Mouse (Mus musculus): ENCODE measurements around the gene Zfr2.
A peak's percentile ranks its signal among the peaks of the same experiment; 100 is the strongest.

Gene Zfr2

DNA sequence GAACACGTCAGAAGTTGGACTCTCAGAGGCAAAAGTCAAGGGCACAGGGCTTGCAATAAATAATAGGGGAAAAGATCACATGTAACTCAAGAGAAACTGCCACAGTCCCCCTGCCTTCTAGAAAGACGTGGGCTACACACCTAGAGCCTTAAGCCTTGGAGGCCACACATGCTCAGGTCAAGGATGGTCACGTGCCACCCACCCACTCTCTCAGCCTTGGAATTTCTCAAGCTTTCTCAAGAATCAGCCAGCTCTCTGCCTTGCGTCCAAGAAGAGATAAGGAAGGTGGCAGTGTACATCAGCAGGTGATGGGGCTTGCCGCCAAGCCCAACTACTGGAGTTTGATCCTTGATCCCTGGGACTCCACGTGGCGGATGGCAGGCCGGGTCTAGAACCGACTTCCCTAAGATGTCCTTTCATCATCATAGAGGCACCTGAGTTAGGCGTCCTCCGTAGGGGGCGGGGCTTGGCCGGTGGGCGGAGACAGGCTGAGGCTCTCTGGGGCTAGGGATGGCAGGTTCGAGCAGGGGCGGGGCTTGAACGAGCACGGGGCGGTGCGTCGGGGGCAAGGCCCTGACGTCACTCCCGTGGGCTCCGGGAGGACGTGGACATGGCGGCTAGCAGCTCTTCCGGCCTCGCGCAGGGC, at the start of gene Zfr2:
TSS of gene Zfr2 (plus strand) at position 576 of the 646 bp plus-strand sequence.
- peak; percentile 85 for DNase-seq (ENCODE audit: low spot score)

GRCm38 (mm10) chr10:81183805-81184204, 49.1 kb upstream of the Zfr2 start, which contains the start of gene 4930442H23Rik:
TSS of gene 4930442H23Rik (minus strand) at chr10:81183849.
- no peak for DNase-seq (ENCODE audit: low spot score)

DNA sequence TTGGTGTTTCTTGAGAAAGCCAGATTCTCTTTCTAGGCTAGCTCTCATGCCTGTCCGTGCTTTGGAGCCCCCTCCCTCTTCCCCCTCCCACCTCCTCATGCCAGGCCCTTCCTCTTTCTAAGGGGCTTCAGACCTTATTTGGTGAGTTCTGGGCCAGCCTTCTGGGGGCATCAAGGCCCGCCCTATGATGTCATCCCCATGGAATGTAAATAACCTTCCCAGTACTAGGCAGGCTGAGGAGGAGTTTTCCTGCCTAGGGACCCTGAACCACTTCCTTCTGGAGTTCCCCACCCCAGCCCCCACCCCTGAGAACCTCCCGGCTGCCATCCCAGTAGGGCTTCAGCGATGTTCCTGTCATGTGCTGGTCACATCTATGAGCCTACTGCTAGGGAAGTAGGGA, 48.2 kb upstream of the Zfr2 start:
- no peak for DNase-seq (ENCODE audit: low spot score)

- no peak for DNase-seq (ENCODE audit: low spot score)
Observed at GRCm38 (mm10) chr10:81187161-81187560, 45.8 kb upstream of the Zfr2 start.

DNA sequence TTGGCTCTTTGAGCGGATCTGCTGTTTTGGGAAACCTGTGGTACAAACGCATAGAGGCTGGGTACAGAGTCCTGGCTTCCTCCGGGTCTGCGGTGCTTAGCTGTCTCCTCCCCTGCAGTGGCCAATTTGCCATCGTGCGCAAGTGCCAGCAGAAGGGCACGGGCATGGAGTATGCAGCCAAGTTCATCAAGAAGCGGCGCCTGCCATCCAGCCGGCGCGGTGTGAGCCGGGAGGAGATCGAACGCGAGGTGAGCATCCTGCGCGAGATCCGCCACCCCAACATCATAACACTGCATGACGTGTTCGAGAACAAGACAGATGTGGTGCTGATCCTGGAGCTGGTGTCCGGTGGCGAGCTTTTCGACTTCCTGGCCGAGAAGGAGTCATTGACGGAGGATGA, 43.1 kb upstream of the Zfr2 start:
- no peak for DNase-seq (ENCODE audit: low spot score)

DNA sequence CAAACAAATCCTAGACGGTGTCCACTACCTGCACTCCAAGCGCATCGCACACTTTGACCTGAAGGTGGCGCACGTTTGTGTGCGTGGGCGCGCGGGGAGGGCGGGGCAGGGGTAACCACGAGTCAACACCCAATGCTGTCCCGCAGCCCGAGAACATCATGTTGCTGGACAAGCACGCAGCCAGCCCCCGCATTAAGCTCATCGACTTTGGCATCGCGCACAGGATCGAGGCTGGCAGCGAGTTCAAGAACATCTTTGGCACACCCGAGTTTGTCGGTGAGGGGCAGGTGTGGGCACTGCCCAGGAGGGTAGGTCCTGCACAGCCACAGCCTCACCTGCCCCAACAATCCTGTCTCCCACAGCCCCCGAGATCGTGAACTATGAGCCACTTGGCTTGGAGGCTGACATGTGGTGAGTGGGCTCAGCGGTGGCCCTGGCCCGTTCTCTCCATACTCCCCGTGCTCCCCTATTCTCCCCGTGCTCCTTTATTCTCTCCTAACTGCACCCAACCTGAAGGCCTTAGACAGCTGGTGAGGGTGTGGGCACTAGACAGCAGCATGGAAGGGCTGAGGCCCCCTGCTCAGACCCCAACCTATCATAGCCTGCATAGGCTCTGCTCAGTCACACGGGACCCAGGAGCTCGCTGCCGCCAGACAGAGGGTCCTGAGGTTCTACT, 42.6 kb upstream of the Zfr2 start:
- peak; percentile 45 for DNase-seq (ENCODE audit: low spot score)

GRCm38 (mm10) chr10:81190912-81191321, 42.0 kb upstream of the Zfr2 start:
- DNase-seq (ENCODE audit: low spot score) = peak; percentile 32

DNA sequence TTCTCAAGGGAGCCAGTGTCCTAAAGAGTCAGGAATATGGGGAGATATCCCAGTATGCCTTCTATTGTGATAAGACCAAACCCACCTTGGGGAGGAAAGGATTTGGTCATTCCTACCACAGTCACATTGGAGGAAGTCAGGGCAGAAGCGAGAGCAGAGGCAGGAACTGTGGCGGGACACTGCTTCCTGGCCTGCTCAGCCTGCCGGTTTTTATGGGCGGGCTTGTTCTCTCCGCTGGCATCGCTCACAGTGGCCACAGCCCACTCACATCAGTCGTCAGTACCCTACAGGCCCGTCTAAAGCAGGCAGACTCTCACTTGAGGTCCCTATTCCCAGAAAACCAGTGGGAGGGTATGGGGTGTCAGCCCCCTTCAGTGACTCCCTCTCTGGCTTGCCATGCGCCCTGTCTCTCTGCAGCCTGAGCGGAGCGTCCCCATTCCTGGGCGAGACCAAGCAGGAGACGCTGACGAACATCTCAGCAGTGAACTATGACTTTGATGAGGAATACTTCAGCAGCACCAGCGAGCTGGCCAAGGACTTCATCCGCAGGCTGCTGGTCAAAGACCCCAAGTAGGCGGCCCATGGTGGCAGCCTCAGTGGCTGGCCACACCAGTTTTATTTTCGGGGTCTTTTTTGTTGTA, 41.5 kb upstream of the Zfr2 start:
- no peak for DNase-seq (ENCODE audit: low spot score)

GRCm38 (mm10) chr10:81192270-81192967, 40.5 kb upstream of the Zfr2 start:
- peak; percentile 79 for DNase-seq (ENCODE audit: low spot score)

DNA sequence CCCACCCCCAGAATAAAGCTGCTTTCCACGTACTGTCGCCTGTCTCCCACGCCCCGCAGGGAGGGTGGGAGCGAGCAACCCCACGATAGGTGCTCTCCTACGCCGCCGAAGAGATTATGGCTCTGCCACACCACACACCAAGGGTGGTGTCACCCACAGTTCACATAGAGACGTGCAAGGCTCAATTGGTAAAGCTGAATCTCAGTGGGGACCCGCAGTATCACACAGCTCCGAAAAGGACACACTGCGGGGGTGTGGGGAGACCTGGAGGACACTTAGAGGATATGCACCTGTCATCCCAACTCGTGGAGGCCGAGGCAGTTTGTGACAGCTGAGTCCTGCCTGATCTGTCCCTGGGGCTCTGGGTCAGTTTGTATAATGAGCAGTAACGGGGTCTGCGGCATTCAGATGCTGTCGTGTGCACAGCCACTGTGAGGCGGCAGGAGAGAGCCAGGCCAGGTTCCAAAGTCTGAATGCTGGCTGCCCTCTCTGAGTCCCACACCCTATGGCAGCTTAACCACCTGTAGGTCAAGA, 39.9 kb upstream of the Zfr2 start:
- DNase-seq (ENCODE audit: low spot score) = peak; percentile 60

- DNase-seq (ENCODE audit: low spot score) = no peak
Observed at GRCm38 (mm10) chr10:81193991-81194774, 38.8 kb upstream of the Zfr2 start.

DNA sequence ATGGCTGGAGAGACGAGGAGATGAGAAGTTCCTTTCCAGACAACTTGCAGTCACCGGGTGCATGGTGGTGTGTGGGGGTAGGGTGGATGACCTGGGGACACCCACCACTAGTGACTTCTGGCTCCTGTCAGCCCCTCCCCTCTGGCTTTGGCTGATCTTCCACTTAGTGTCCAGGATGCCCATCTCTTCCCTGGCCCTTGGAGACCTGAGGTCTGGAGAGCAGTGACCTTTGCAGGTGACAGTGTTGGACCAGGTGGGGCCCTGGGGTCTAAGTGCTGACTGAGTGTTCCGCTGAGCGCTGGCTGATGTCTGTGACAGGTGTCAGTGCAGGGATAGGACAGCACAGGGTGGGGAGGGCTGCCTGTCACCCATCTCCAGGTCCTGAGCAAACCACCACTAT, 37.7 kb upstream of the Zfr2 start:
- DNase-seq (ENCODE audit: low spot score) = no peak

- DNase-seq (ENCODE audit: low spot score) = no peak
Observed at GRCm38 (mm10) chr10:81196470-81197065, 36.4 kb upstream of the Zfr2 start.

DNA sequence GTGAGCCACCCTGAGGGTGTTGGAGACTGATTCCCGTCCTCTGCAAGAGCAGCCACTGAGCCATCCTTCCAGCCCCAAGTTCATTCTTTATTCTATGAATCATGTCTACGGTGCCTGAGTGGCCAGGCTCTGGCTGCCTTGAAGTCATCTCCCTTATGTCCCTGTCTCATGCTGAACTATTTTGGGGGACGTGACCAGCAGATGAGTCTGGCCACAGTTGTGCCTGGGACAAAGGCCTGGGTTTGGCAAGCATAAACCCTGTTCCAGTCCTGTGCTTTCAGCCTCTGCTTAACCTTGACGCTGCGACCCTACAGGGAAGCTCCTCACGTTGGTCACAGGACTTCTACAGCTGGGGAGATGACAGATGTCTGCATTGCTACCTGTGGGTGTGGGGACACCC, 35.6 kb upstream of the Zfr2 start:
- no peak for DNase-seq (ENCODE audit: low spot score)

- peak; percentile 91 for DNase-seq (ENCODE audit: low spot score)
Observed at GRCm38 (mm10) chr10:81198230-81198629, 34.7 kb upstream of the Zfr2 start.

DNA sequence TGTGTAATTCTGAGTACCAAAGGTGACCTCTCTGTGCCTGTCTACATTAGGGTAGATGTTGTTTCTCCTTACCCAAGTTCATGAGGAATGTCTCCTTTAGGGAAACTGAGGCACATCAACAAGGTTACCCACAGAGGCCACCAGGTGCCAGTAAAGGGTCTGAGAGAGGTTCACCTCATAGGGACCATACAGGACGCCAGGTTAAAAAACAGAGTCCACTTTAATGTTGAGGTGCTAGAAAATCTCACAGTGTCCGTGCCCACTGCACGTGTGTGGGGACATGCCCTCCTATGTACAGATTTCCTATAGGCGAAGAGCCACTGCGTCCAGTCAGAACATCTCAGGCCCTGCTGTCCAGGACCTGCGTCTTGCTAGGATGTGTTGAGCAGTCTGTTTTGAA, 34.0 kb upstream of the Zfr2 start:
- DNase-seq (ENCODE audit: low spot score) = no peak

DNA sequence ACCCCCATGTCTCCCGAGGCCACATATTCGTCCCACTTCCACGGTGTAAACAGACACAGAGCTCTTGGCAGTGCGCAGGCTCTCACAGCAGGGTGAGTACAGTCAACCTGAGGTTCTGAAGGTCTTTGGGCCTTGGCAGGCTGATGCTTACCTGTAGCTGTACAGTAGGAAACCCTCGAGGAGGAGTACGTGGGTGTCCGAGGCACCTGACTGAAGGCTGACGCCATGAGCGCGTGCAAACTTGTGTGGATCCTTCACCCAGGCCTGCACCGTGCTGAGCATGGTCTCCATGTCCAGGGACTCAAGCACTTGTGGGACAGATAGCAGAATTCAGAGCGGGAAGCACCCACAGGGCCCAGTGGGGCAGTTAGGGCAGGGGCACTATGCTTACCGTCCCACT, 32.8 kb upstream of the Zfr2 start:
- DNase-seq (ENCODE audit: low spot score) = no peak

DNA sequence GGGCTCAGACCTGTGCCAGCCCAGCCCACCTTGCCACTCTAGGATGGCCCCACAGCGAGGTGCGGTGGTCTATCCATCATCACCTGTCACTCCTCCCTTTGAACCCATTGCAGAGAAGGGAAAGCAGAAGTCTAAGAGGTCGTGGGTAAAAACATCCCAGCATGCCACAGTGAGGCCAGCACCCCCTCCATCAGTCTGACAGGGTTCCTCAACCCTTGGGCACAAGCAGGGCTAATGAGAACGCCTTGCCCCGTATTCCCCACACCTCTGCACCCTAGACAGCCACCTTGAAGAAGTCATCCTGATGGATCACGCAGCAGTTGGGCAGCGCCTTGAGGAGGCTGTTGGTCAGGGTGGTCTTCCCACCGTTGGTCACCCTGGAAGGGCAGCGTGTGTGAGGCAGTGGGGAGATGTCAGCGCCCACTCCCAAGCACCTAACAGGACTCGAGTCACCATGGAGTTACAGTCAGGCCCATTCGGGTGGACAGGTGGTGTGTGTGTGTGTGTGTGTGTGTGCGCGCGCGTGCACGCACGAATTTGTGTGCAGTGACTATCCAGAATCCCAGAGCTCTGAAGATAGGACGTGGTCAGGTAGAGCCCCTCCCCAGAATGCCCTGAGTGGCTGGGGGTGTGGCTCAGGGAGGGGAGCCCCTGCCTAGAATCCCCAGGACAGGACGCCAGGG, 32.2 kb upstream of the Zfr2 start:
- DNase-seq (ENCODE audit: low spot score) = no peak

- no peak for DNase-seq (ENCODE audit: low spot score)
Observed at GRCm38 (mm10) chr10:81201807-81202758, 30.9 kb upstream of the Zfr2 start, which contains the start of gene Nmrk2. TSS of gene Nmrk2 (minus strand) at chr10:81202051.
